Mouse (Mus musculus): Measurements from ENCODE around the gene Trp53rkb.

The Trp53rkb gene

GRCm38 (mm10) chr2:166834091-166834490 lies 41.8 kb downstream of the Trp53rkb start:
- DNase-seq (ENCODE audit: low spot score in 2 of 2), result no peak

GRCm38 (mm10) chr2:166834796-166835195 lies 42.5 kb downstream of the Trp53rkb start:
- DNase-seq (ENCODE audit: low spot score in 2 of 2), result no peak

GRCm38 (mm10) chr2:166835581-166835980 lies 43.2 kb downstream of the Trp53rkb start:
- DNase-seq (ENCODE audit: low spot score in 2 of 2), result no peak

- no peak for DNase-seq (ENCODE audit: low spot score in 2 of 2)
Measured at GRCm38 (mm10) chr2:166841813-166842212, 49.5 kb downstream of the Trp53rkb start.
